Mouse (Mus musculus): ENCODE measurements at regions not wholly inside any gene's neighbourhood (a gene's known extent, or its start where the extent isn't known, plus 50 kb on each side); places are given as distances from the start of the nearest gene placed in this dataset.
"Not testable (repeated sequence)": the region's sequence is repeated elsewhere in the genome, so short reads cannot be mapped to it uniquely, and the experiment has no call there.

DNA sequence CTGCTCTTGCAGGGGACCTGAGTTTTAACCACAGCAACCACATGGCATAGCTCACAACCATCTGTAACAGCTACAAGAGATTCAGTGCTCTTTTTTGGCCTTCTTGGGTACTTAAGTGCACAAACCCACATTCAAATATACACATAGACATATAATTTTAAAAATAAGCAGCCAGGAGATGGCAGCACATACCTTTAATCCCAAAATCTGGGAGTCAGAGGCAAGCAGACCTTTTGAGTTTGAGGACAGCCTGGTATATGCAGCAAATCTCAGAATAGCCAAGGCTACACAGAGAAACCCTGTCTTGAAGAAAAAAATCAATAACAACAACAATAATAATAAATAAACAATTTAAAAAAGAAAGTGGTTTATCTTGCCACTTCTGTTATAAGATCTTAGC is 88.6 kb upstream of the Zfp637 start:
- ATAC-seq (replicated peaks; ENCODE audit: poor library complexity, severe bottlenecking) = not testable (repeated sequence)

DNA sequence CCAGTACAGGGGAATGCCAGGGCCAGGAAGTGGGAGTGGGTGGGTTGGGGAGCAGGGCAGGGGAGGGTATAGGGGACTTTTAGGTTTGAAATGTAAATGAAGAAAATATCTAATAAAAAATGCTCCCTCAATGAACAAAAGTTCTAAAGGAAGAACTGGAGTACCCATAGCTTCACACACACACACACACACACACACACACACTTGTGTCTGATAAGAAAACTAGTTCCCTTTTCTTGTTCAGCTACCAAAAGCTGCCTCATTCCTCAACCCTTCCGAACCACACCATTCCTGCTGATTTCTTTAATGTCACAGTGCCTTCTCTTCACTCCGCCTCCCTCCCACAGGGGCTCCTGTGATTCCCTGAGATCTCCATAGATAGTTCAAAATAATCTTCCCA is 85.3 kb upstream of the Zfp637 start:
- ATAC-seq (replicated peaks; ENCODE audit: poor library complexity, severe bottlenecking) = not testable (repeated sequence)

- peak; percentile 73 for ATAC-seq (replicated peaks; ENCODE audit: poor library complexity, severe bottlenecking)
Measured at GRCm38 (mm10) chr6:117756176-117756575, 84.8 kb upstream of the Zfp637 start.

GRCm38 (mm10) chr6:117758516-117758915 is 82.5 kb upstream of the Zfp637 start:
- ATAC-seq (replicated peaks; ENCODE audit: poor library complexity, severe bottlenecking) = not testable (repeated sequence)

GRCm38 (mm10) chr6:117771506-117771905 is 69.5 kb upstream of the Zfp637 start:
- no peak for ATAC-seq (replicated peaks; ENCODE audit: poor library complexity, severe bottlenecking)

DNA sequence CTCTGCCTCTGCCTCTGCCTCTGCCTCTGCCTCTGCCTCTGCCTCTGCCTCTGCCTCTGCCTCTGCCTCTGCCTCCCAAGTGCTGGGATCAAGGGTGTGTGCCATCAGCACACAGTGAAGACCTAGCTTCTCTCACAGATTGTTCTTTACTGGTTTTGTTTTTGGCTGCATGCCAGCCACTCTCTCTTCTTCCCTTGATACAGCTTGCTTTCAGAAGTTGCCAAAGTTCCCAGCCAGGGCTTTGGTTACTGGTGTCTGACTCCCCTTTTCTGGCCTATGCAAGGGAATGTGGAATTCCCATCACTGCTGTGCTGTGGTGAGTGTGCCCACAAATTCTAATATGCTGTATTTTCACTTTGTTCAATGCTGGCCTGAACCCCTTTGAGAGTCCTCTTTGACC is 68.6 kb upstream of the Zfp637 start:
- ATAC-seq (replicated peaks; ENCODE audit: poor library complexity, severe bottlenecking) = no peak

GRCm38 (mm10) chr6:117775304-117776050 is 65.5 kb upstream of the Zfp637 start:
- no peak for ATAC-seq (replicated peaks; ENCODE audit: poor library complexity, severe bottlenecking)

DNA sequence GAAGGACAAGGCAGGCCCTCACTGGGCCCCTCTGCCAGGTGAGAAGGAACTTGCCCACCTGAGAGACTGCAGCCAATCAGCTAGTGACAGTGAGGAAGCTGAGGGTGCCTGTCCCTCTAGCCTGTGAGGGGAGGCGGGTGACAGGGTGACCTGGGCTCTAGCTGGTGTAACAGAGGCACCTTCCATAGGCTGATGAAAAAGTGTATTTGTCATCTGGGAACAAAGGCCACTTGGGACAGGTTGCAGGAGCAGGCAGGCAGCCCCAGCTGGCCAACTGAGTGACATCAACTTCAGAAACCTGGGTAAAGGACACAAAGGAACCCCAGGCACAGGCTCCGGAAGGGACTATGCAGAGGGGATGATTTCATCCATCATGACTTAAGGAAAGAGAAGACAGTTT is 63.0 kb upstream of the Zfp637 start:
- ATAC-seq (replicated peaks; ENCODE audit: poor library complexity, severe bottlenecking) = no peak

DNA sequence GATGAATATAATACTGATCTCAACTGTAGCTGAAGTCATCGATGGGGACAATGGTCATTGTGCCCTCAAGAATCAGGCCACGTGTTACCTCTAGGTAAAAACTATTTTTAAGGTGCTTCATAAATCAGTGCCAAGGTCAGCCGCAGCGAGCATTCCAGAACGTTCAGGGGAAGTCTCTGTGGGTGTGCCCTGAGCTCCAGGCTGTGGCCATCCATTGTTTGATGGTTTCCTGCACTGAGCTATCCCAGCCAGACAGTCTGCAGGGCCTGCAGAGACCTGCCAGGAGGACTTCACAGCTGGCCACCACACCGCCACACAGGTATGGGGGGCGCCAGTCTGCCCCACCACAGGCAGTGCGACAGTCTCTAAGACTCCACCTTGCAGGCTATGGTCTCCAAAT is 62.5 kb upstream of the Zfp637 start:
- ATAC-seq (replicated peaks; ENCODE audit: poor library complexity, severe bottlenecking) = no peak

GRCm38 (mm10) chr6:117779020-117779419 is 62.0 kb upstream of the Zfp637 start:
- no peak for ATAC-seq (replicated peaks; ENCODE audit: poor library complexity, severe bottlenecking)

DNA sequence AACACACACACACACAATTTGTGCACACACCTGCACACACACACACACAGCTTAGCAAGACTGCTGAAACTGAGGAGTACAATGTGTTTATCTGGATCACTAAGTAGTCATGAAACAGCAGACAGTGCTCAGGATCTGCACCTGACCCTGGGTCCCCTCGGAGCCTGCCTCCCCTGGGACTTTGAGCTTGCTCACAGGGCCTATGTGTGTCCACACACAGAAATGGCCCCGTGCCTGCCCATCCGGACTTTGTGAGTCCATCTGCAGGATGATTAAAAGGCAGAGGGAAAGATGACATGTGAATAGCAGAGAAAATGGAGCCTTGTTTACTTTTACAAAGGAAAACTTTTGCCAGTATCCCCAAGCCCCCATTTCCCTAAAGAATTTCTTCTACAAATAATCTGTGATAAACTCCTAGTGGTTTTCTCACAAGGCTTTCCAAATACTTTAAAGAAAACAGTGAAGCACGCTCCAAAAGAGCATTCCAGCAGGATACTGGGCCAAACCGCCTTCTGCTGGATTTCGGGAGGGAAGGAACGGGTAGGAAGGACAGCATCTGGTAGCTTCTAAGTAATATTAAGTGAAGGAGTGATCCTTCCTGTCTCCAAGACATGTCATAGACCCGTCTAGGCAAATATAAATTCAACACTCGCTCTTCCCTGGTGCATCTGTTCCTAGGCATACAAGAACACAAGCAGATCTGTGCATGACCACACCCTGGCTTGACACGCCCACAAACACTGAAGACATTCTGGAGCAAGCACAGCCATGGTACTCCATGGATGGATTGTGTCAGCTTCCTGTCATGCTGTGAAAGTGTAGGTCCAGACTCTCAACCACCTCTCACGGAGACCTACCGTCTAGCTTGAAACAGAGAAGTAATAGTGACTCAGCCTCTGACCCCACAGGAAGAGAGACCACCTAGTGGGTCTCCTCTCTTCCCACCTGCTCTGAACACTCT is 52.1 kb upstream of the Zfp637 start:
- ATAC-seq (replicated peaks; ENCODE audit: poor library complexity, severe bottlenecking) = no peak

DNA sequence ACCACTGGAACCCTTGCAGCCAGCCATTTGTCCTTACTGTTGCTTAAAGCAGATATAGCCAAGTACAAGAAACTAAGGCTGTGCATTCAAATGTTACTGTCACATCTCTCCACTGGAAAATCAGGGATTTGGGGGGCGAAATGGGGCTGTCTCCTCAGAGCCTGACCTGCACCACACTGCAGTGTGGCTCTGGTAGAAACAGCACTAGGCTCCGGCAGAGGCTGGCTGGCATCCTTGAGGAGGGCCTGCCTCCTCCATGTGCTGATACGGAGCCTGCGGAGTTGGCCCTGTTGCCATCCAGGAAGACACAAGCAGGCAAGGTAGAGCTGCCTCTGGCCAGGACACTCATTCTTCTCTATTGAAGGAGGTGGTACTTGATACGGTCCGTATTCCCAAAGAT is 50.4 kb upstream of the Zfp637 start:
- ATAC-seq (replicated peaks; ENCODE audit: poor library complexity, severe bottlenecking) = no peak
